Mouse (Mus musculus) kidney, adult 18-20 months (tissue): Measurements from ENCODE around the gene Cldn10.

Experiments used
- DNase-seq: peaks from one replicate; pipeline ENCODE4 v3.0.0; 2021

Gene Cldn10

DNA sequence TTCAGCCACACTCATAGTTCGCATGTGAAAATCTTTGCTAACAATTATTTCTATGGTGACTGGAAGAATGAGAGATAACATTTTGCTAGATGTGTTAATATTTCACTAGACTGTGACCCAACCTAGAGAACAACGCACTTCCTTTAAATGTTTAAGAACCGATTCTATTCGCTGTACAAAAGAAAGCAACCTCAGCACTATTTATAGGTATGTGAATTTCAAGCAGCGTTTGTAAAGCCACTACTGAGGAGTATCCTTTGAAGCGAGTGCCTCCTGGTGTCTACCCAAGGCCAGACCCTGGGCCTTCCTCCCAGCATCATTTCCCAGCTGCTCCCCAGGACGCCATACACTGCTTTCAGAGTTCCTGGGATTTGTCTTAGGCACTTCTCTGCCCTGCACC lies 132.9 kb downstream of the Cldn10 start:
- no peak for DNase-seq

DNA sequence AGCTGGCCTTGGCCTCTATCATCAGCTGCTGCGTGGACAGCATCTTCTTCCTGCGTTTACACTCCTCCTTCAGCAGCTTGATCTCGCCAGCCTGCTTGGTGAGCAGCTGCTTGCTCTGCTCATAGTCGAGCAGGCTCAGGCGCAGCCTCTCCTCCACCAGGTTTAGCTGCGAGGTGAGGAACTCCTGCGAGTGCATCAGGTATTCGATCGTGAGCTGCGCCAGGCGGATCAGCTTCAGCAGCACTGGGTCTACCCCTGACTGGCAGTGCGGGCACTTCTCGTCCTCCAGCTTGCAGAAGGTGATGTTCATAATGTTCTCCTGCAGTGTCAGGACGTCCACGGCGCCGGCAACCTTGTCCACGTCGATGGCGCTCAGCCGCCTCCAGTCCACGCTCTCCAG lies 134.5 kb downstream of the Cldn10 start:
- no peak for DNase-seq

DNA sequence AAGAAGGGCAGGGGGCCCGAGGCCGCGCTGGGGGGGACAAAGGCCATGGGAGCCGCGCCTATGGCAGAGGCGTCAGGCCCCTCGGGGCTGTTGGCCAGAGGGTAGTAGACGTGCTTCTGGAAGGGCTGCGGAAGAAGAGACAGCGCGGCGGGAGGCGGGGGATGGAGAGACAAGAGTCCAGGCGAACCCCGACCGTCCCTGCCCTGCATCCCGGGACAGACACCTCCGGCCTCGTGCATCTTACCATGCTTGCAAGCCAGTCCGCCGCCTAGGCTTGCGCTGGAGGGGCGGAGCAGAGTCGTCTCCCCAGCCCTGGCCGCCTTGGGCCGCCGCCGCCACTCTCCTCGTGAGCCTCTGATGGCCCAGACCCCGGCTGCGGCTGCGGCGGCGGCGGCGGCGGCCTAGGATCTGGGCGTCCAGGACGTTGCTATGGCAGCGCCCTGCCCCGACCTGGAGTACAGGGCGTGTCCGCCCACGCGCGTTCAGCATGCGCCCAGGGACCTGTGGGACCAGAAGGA lies 135.0 kb downstream of the Cldn10 start:
- peak; percentile 13 for DNase-seq
